Mouse (Mus musculus): ENCODE measurements around the gene Myl6.

Myl6 gene

GRCm38 (mm10) chr10:128490232-128490631 is 3.7 kb downstream of the Myl6 start:
- no peak for DNase-seq (ENCODE audit: low read depth in 1 of 2, low spot score in 2 of 2)

GRCm38 (mm10) chr10:128489785-128490184 is 4.2 kb downstream of the Myl6 start:
- no peak for DNase-seq (ENCODE audit: low read depth in 1 of 2, low spot score in 2 of 2)

- peak in 1 of 2 experiments; percentile 16 for DNase-seq (ENCODE audit: low read depth in 1 of 2, low spot score in 2 of 2)
Measured at GRCm38 (mm10) chr10:128489380-128489779, 4.6 kb downstream of the Myl6 start.

GRCm38 (mm10) chr10:128488776-128489175 is 5.2 kb downstream of the Myl6 start:
- DNase-seq (ENCODE audit: low read depth in 1 of 2, low spot score in 2 of 2) = no peak

- DNase-seq (ENCODE audit: low read depth in 1 of 2, low spot score in 2 of 2) = no peak
Measured at GRCm38 (mm10) chr10:128487861-128488712, 5.9 kb downstream of the Myl6 start.

- DNase-seq (ENCODE audit: low read depth in 1 of 2, low spot score in 2 of 2) = no peak
Measured at GRCm38 (mm10) chr10:128486370-128486769, 7.6 kb downstream of the Myl6 start.

GRCm38 (mm10) chr10:128474366-128474765 is 19.6 kb downstream of the Myl6 start:
- no peak for DNase-seq (ENCODE audit: low read depth in 1 of 2, low spot score in 2 of 2)

- no peak for DNase-seq (ENCODE audit: low read depth in 1 of 2, low spot score in 2 of 2)
Measured at GRCm38 (mm10) chr10:128460270-128460630, 33.7 kb downstream of the Myl6 start.

- DNase-seq (ENCODE audit: low read depth in 1 of 2, low spot score in 2 of 2) = no peak
Measured at GRCm38 (mm10) chr10:128459409-128460269, 34.3 kb downstream of the Myl6 start.

GRCm38 (mm10) chr10:128458719-128459408 is 35.1 kb downstream of the Myl6 start, which contains the start of gene Smarcc2:
Gene Smarcc2 (plus strand): TSS chr10:128459248.
- DNase-seq (ENCODE audit: low read depth in 1 of 2, low spot score in 2 of 2) = peak; percentile 26 to 66

- DNase-seq (ENCODE audit: low read depth in 1 of 2, low spot score in 2 of 2) = peak; percentile 65 to 81
Measured at GRCm38 (mm10) chr10:128458348-128458718, 35.6 kb downstream of the Myl6 start.

GRCm38 (mm10) chr10:128457676-128458075 is 36.3 kb downstream of the Myl6 start:
- DNase-seq (ENCODE audit: low read depth in 1 of 2, low spot score in 2 of 2) = no peak

GRCm38 (mm10) chr10:128455280-128455679 is 38.7 kb downstream of the Myl6 start:
- DNase-seq (ENCODE audit: low read depth in 1 of 2, low spot score in 2 of 2) = peak; percentile 12 to 25

GRCm38 (mm10) chr10:128454471-128454870 is 39.5 kb downstream of the Myl6 start:
- DNase-seq (ENCODE audit: low read depth in 1 of 2, low spot score in 2 of 2) = no peak

- no peak for DNase-seq (ENCODE audit: low read depth in 1 of 2, low spot score in 2 of 2)
Measured at GRCm38 (mm10) chr10:128451014-128451413, 42.9 kb downstream of the Myl6 start.

- DNase-seq (ENCODE audit: low read depth in 1 of 2, low spot score in 2 of 2) = no peak
Measured at GRCm38 (mm10) chr10:128445407-128445806, 48.5 kb downstream of the Myl6 start.

GRCm38 (mm10) chr10:128444354-128444753 is 49.6 kb downstream of the Myl6 start:
- no peak for DNase-seq (ENCODE audit: low read depth in 1 of 2, low spot score in 2 of 2)

GRCm38 (mm10) chr10:128442718-128443117 is 51.2 kb downstream of the Myl6 start:
- DNase-seq (ENCODE audit: low read depth in 1 of 2, low spot score in 2 of 2) = no peak

- DNase-seq (ENCODE audit: low read depth in 1 of 2, low spot score in 2 of 2) = no peak
Measured at GRCm38 (mm10) chr10:128441324-128442119, 52.4 kb downstream of the Myl6 start.

All from monocyte, adult 2 months (primary cell).